Mouse (Mus musculus) monocyte, adult 59 days (primary cell): ENCODE results near the gene Gm13941. TPM values are rescaled to one million over a fixed set of nuclear protein-coding genes. Genes with fewer than 3 reads are reported as not detected.

Source experiments
- total RNA-seq, 2 experiments: library from RNA; stranded (reverse); gene quantifications; one replicate each; pipeline ENCODE4 v1.2.4; 2023

Gm13941 gene
- not detected for total RNA-seq

DNA sequence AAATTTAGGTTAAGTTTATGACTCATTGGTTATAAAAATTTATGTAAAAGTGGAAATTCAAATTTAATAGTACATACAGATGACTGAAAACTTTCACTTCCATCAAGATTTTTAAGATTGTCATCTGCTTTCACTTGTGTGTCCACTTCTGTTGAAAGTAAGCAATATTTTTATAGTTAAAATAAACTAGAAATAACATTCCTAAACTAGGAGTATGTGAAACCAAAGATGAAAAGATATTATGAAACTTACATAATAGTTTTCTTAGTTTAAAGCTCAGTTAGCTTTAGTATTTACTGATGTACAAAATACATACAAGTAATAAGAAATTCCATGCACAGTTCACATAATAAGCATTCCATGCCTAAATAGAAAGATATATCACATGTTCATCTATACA, at the start of gene Gm13941:
Gene Gm13941 (minus strand): TSS at position 101 of the 400 bp plus-strand sequence.

DNA sequence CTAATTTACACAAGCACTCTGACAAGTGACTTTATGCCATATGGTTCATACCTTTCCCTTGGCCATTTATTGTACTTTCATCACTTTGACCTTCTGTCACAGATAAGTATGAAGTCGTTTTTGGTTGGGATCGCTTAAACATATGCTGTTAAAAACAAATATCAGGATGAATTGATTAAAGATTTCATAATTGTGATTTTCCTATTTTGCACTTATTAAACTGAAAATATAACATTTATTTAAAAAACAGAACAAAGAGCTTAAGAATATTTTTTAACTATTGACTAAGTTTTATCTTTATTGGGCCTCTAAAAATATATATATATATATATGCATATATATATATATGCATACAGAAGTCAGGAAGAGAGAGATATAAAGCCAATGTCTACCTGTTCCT, 47.1 kb upstream of the Gm13941 start, which contains the start of gene Gm15130:
Gene Gm15130 (minus strand): TSS at position 101 of the 400 bp plus-strand sequence.

Other genes with a start within 250 kb of the Gm13941 start
- gene Ano3, start 155.1 kb downstream of the Gm13941 start, total RNA-seq, result not detected
- gene Gm15130, start 47.0 kb upstream of the Gm13941 start, total RNA-seq, result not detected
- not detected for gene 4930430A15Rik, start 123.6 kb upstream of the Gm13941 start, total RNA-seq
- gene Olfr1275, start 129.3 kb upstream of the Gm13941 start, total RNA-seq, result not detected
- gene Olfr1276, start 148.5 kb upstream of the Gm13941 start, total RNA-seq, result not detected
- not detected for gene Olfr1277, start 168.1 kb upstream of the Gm13941 start, total RNA-seq
- not detected for gene Olfr1278, start 184.2 kb upstream of the Gm13941 start, total RNA-seq
- not detected for gene Olfr1279, start 194.7 kb upstream of the Gm13941 start, total RNA-seq
- not detected for gene Olfr1280, start 208.0 kb upstream of the Gm13941 start, total RNA-seq
- gene Olfr1281, start 220.5 kb upstream of the Gm13941 start, total RNA-seq, result not detected
- gene Olfr1282, start 230.1 kb upstream of the Gm13941 start, total RNA-seq, result not detected